Mouse (Mus musculus) hindbrain, embryonic 11.5 days (tissue): Measurements from ENCODE around the gene Klhdc8a. TPM values are rescaled to one million over a fixed set of nuclear protein-coding genes. Genes with fewer than 3 reads are reported as not detected.
A peak's percentile ranks its signal among the peaks of the same experiment; 100 is the strongest.
"Not testable (repeated sequence)": the region's sequence is repeated elsewhere in the genome, so short reads cannot be mapped to it uniquely, and the experiment has no call there.

Experiments
- ATAC-seq: fragments of 200-750 bp; cut with Nextera tagmentation; 2 replicates; pipeline ENCODE4 v1.8.0; 2017; ENCODE audit warnings: mild to moderate bottlenecking, moderate TSS enrichment, moderate library complexity; ENCODE audit not compliant: low FRiP score
- DNase-seq: peaks from one replicate; pipeline ENCODE4 v3.0.0-alpha.2; 2015; ENCODE audit warnings: low spot score
- H3K27ac ChIP-seq: fragments of 300-500 bp; sonication (generic); 2 replicates; pipeline ENCODE4 v1.5.1; 2014; ENCODE audit warnings: mild to moderate bottlenecking, low read depth, low read length
- H3K27me3 ChIP-seq: fragments of 300-500 bp; sonication (generic); 2 replicates; pipeline ENCODE4 v1.6.1; 2014; ENCODE audit warnings: mild to moderate bottlenecking, low read length, moderate library complexity, mixed read lengths; ENCODE audit not compliant: control insufficient read depth, insufficient read depth
- H3K36me3 ChIP-seq: fragments of 300-500 bp; sonication (generic); 2 replicates; pipeline ENCODE4 v1.6.1; 2014; ENCODE audit warnings: mild to moderate bottlenecking, low read length, moderate library complexity, mixed read lengths; ENCODE audit not compliant: control insufficient read depth, insufficient read depth
- H3K4me1 ChIP-seq: fragments of 300-500 bp; sonication (generic); replicated peaks from 2 replicates; pipeline ENCODE4 v1.6.1; 2014; ENCODE audit warnings: low read length, mixed read lengths; ENCODE audit not compliant: control insufficient read depth, insufficient read depth
- H3K4me2 ChIP-seq: fragments of 300-500 bp; sonication (generic); replicated peaks from 2 replicates; pipeline ENCODE4 v1.6.1; 2014; ENCODE audit warnings: mild to moderate bottlenecking, low read depth, low read length
- H3K4me3 ChIP-seq: fragments of 300-500 bp; sonication (generic); 2 replicates; pipeline ENCODE4 v1.5.1; 2014; ENCODE audit warnings: low read depth, low read length
- H3K9ac ChIP-seq: fragments of 300-500 bp; sonication (generic); 2 replicates; pipeline ENCODE4 v1.6.1; 2014; ENCODE audit warnings: low read depth, low read length
- H3K9me3 ChIP-seq: fragments of 300-500 bp; sonication (generic); 2 replicates; pipeline ENCODE4 v1.6.1; 2016; ENCODE audit warnings: low read length; ENCODE audit not compliant: control insufficient read depth
- WGBS: fragments of 180-500 bp; shearing (Covaris S2); extraction: QIAGEN DNeasy Blood & Tissue Kit; methylation state at CpG from one replicate; pipeline ENCODE4 v1.1.7; 2014; 5-methylcytosine and 5-hydroxymethylcytosine counted together
- polyA plus RNA-seq: library from polyadenylated mRNA; unstranded; fragments of >200 nt; fragmentation: Nextera tagmentation; extraction: Ambion mirVana; gene quantifications from 2 replicates; pipeline ENCODE4 v1.2.1, GENCODE M21; 2014

Gene Klhdc8a
- polyA plus RNA-seq, 1 experiment from 2014 or later: 3.0 TPM

- not testable (repeated sequence) for DNase-seq, H3K4me3 ChIP-seq, H3K27ac ChIP-seq, H3K4me2 ChIP-seq, H3K9me3 ChIP-seq, H3K4me1 ChIP-seq, ATAC-seq, H3K27me3 ChIP-seq, H3K9ac ChIP-seq, H3K36me3 ChIP-seq
These were observed 50.6 kb downstream of the Klhdc8a start for GRCm38 (mm10) chr1:132349049-132349448.

GRCm38 (mm10) chr1:132349601-132350000, 51.2 kb downstream of the Klhdc8a start:
- H3K36me3 ChIP-seq, H3K4me2 ChIP-seq, ATAC-seq, H3K9me3 ChIP-seq, H3K27ac ChIP-seq, H3K9ac ChIP-seq, H3K4me3 ChIP-seq, H3K4me1 ChIP-seq, DNase-seq, H3K27me3 ChIP-seq: not testable (repeated sequence)
- 97% methylated on average over 3 of the region's 3 CpGs for WGBS

- no peaks in the 10 kb centered on the region for H3K27me3 ChIP-seq
- H3K4me1 ChIP-seq: no peaks in the 10 kb centered on the region; the same call in 1 of the 2 replicates
- no peak for DNase-seq
- no peak overlapping the region for H3K4me3 ChIP-seq
- no peak overlapping the region for H3K9ac ChIP-seq
- WGBS: 98% methylated on average over 4 of the region's 4 CpGs
- no peak for ATAC-seq
- H3K36me3 ChIP-seq: no peaks in the 10 kb centered on the region
- H3K27ac ChIP-seq: no peak overlapping the region
- H3K9me3 ChIP-seq: no peaks in the 10 kb centered on the region
- H3K4me2 ChIP-seq: no peak overlapping the region
These were observed 52.6 kb downstream of the Klhdc8a start for GRCm38 (mm10) chr1:132351058-132351457.

GRCm38 (mm10) chr1:132353389-132353788, 55.0 kb downstream of the Klhdc8a start:
- Histone ChIP-seq H3K27ac (no peak overlapping the region), H3K4me3 (no peak overlapping the region), H3K36me3 (0 out of 2 replicates have a peak, but pooled peaks cover 2% of the 10 kb centered on the region), H3K9ac (no peak overlapping the region), H3K4me1 (no peaks in the 10 kb centered on the region; the same call in 1 of the 2 replicates), H3K4me2 (no peak overlapping the region), H3K27me3 (no peaks in the 10 kb centered on the region), H3K9me3 (no peaks in the 10 kb centered on the region)
- DNase-seq: no peak
- no peak for ATAC-seq
- WGBS: 80% methylated on average over 5 of the region's 5 CpGs

- Histone ChIP-seq H3K4me1 (no peaks in the 10 kb centered on the region; the same call in 1 of the 2 replicates), H3K9me3 (no peaks in the 10 kb centered on the region), H3K4me3 (no peak overlapping the region), H3K27ac (no peak overlapping the region), H3K36me3 (peaks cover 7% of the 10 kb centered on the region; the same call in 1 of the 2 replicates), H3K27me3 (no peaks in the 10 kb centered on the region), H3K4me2 (no peak overlapping the region), H3K9ac (no peak overlapping the region)
- DNase-seq: no peak
- ATAC-seq: no peak
- 76% methylated on average over 9 of the region's 9 CpGs for WGBS
These were observed 55.8 kb downstream of the Klhdc8a start for GRCm38 (mm10) chr1:132354234-132354633.

GRCm38 (mm10) chr1:132355162-132355601, 56.8 kb downstream of the Klhdc8a start:
- Histone ChIP-seq H3K27ac (no peak overlapping the region), H3K4me3 (no peak overlapping the region), H3K9ac (peak overlapping the region; percentile 21), H3K36me3 (peaks cover 13% of the 10 kb centered on the region), H3K4me2 (no peak overlapping the region), H3K4me1 (no peaks in the 10 kb centered on the region; the same call in 1 of the 2 replicates), H3K9me3 (no peaks in the 10 kb centered on the region), H3K27me3 (no peaks in the 10 kb centered on the region)
- ATAC-seq (peak; percentile 23; the same call in 1 of the 2 replicates), DNase-seq (no peak)
- WGBS: 59% methylated on average over 6 of the region's 6 CpGs

GRCm38 (mm10) chr1:132355841-132356242, 57.4 kb downstream of the Klhdc8a start:
- WGBS: 0% methylated on average over 3 of the region's 3 CpGs
- Histone ChIP-seq H3K9ac (no peak overlapping the region), H3K27ac (no peak overlapping the region), H3K4me1 (no peaks in the 10 kb centered on the region; the same call in 1 of the 2 replicates), H3K36me3 (peaks cover 19% of the 10 kb centered on the region), H3K27me3 (no peaks in the 10 kb centered on the region), H3K9me3 (no peaks in the 10 kb centered on the region), H3K4me2 (no peak overlapping the region), H3K4me3 (no peak overlapping the region)
- ATAC-seq (peak; percentile 79), DNase-seq (peak; percentile 94)

- no peak for ATAC-seq
- peaks cover 24% of the 10 kb centered on the region for H3K36me3 ChIP-seq
- no peak overlapping the region for H3K4me3 ChIP-seq
- 85% methylated on average over 1 of the region's 1 CpGs for WGBS
- DNase-seq: no peak
- no peak overlapping the region for H3K9ac ChIP-seq
- H3K27me3 ChIP-seq: no peaks in the 10 kb centered on the region
- no peaks in the 10 kb centered on the region for H3K9me3 ChIP-seq
- no peak overlapping the region for H3K27ac ChIP-seq
- H3K4me2 ChIP-seq: no peak overlapping the region
- no peaks in the 10 kb centered on the region; the same call in 1 of the 2 replicates for H3K4me1 ChIP-seq
These were observed 58.4 kb downstream of the Klhdc8a start for GRCm38 (mm10) chr1:132356841-132357240.
